Mouse (Mus musculus): ENCODE data around the gene Usp3.

DNA sequence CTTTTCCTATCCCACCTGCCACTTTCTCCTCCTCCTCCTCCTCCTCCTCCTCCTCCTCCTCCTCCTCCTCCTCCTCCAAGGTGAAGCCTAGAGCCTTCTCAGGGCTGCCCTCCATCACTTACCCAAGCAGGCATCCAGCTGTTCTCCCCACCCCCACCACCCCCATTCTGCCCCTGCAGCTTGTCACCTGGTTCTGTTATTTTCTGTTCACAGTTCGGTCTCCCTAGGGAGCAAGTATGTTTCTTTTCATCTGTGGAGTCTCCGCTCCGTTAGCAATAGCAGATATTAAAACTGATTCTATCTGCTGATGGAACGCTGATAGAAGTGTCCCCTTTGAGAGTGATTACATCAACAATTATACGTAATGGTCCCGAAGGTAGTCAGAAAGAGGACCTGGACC lies 4.1 kb upstream of the Usp3 start:
- TF ChIP-seq CTCF (IDR thresholded peaks at IDR 0.05; ENCODE audit: borderline replicate concordance, insufficient read depth, low read depth, low read length) (no peak), POLR2A (IDR thresholded peaks at IDR 0.05; ENCODE audit: borderline replicate concordance, insufficient read depth, low read length) (no peak)

Measured in cerebellum, adult 2 months (tissue).